Mouse (Mus musculus) layer of hippocampus, adult 9-11 months (tissue): Measurements from ENCODE around the gene 4931428F04Rik.
"Not testable (repeated sequence)": the region's sequence is repeated elsewhere in the genome, so short reads cannot be mapped to it uniquely, and the experiment has no call there.

Source experiments
- DNase-seq: peaks from one replicate; pipeline ENCODE4 v3.0.0; 2022

The 4931428F04Rik gene

GRCm38 (mm10) chr8:105259721-105260320, 29.8 kb downstream of the 4931428F04Rik start:
- DNase-seq: no peak

DNA sequence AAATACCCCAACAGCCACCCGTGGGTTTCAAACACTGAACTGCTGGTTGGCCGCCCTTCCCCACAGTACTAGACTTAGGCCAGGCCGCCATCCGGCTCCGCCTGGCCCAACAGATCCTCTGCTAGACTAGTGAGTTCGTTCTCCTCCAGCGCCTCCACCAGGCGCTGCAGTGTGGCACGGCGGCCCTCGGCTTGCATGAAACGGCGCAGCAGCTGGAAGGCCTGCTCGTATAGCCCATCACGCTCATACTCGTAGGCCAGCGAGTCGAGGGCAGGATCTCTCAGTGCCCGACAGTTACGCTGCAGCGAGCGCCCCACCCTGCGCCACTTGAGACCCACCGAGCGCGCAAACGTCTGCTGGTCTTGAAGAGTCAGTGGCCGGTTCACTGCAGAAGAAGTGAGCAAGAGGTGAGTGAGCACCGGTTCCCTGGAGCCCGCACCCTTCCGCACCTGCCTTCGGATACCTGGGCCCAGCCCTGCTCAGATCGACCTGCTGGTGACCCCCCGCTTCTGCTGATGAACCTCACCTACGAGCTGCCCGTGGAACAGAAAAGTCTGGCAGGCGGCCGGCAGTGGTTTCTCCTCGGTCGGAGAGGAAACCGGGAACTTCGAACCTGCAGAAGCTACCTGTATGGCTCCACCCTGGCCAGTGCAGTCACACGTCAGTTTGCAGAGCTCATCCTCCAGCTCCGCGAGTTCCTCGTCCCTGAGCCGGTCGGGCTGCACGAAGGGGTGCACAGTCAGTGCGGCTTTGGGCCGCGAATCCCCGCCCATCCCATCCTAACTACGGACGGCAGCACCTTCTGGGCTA, 30.5 kb downstream of the 4931428F04Rik start:
- DNase-seq: no peak

DNA sequence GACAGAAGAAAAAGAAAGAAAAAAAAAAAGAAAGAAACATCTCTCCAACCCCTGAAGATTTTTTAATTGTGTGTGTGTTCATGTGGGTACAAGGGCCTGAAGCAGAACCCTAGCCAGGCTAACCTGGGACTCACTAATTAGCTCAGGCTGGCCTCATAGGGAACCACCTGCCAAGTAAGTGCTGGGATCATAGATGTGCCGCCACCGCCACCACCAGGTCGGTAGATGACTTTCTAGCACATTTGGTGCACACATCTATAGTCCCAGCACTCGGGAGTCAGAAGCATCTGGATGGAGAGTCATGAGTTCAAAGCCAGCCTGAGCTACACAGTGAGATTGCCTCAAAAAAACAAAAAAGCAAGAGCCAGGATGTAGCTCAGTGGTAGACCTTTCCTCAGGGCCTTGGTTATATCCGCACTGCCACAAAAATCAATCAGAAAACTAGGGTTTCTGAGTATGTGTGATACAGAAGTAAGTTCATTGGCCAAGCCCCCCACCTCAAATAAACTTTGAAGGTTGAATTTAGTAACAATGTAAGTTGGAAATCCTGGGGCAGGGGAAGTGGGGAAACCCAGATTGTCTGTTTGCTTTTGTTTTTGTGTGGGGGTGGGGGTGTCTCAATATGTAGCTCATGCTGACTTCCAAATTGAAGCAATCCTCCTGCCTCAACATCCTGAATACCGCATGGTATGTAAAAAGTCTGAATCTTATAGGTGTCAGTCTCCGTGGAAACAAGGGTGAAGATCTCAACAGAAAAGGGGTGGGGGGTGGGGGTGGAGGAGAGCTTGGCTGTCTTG, 32.1 kb downstream of the 4931428F04Rik start:
- DNase-seq: no peak

DNA sequence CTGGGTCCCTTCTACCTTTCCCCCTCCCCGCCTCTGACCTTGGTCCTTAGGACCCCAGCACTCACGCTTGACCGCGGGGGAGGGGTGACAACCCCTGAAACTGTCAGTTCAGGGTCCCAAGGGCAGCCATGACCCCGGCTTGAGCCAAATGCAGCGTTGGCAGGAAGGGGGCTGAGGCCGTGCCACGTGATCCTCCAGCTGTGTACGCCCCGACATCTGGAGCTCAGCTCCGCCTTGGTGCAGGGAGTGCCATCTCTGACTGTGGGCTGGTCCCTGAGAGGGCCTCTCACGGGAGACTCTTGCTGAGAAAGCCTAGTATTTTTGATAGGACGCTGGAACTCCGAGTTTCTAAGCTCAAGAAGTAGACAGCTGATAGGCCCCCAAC, 34.7 kb downstream of the 4931428F04Rik start, which contains the start of gene B3gnt9:
B3gnt9 (minus strand) TSS at position 188 of the 385 bp plus-strand sequence.
- DNase-seq: peak; percentile 74

- DNase-seq: peak; percentile 89
These were observed 35.3 kb downstream of the 4931428F04Rik start for GRCm38 (mm10) chr8:105254152-105254965.

- no peak for DNase-seq
These were observed 35.9 kb downstream of the 4931428F04Rik start for GRCm38 (mm10) chr8:105253766-105254151.

- no peak for DNase-seq
These were observed 36.8 kb downstream of the 4931428F04Rik start for GRCm38 (mm10) chr8:105252680-105253537.

DNA sequence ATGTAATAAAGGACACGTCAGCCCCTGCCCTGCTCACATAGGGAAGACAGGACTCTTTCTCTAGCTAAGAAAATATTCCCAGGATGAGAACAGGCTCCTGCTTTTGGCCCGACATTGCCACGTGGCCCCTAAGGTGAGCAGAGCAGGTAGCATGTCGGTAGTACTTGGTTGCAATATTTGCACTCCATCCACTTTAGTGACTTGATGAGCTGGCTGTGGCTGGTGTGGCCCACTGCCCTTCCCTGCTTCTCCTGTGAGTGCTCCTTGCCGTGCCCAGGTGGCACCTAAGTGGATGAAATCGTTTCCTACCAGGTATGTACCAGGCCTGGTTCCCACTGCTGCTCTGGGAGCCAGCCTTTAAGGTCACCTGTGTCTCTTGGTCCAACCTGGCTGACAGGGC, 37.7 kb downstream of the 4931428F04Rik start:
- DNase-seq: no peak

DNA sequence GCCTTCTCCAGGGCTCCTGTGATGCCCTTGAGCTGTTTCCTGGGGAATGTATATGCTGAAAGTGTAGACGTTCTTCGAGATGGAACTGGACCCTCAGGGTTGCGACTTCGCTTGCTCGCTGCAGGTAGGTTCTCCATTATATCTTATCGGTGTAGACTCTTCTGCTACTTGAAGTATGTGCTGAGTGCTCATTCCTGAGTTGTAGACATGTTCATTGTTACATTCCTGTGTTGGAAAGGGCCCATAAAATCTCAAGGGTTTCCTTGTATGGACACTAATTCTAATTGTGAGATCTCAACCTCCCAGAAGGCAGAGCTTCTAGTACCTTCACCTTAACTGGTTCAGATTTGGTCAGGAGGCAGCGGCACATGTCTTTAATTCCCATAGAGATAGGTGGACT, 48.6 kb downstream of the 4931428F04Rik start:
- DNase-seq: no peak

DNA sequence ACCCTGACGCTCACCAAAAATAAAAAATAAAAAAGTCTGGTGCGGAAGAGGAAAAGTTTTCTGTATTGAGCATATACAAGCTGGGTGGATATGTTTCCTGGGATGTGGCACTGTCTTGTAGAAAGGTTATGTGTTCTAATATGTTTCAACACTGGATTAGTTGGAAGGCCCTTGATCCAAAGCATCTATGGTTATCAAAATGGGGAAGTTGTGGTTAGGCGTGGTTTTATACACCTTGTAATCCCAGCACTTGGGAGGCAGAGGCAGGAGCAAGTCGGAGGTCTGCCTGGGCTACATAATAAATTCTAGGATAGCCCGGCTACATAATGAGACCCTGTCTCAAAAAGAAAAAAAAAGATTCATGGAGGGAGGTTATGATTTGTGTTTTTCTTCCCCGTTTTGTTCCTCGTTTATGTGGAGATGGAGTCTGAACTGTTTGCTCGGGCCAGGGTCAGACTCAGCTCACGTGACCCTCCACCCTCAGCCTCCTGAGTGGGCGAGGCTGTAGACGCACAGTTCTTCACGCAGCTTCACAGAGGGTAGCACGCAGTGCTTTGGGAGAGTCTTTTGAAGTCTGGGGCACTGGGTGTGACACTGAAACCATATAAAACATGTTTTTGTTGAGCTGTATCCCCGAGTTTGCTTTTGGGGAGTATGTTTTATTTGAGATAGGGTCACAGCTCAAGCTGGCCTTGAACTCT, 52.1 kb downstream of the 4931428F04Rik start:
- DNase-seq: no peak

- no peak for DNase-seq
These were observed 54.5 kb downstream of the 4931428F04Rik start for GRCm38 (mm10) chr8:105235206-105235605.

DNA sequence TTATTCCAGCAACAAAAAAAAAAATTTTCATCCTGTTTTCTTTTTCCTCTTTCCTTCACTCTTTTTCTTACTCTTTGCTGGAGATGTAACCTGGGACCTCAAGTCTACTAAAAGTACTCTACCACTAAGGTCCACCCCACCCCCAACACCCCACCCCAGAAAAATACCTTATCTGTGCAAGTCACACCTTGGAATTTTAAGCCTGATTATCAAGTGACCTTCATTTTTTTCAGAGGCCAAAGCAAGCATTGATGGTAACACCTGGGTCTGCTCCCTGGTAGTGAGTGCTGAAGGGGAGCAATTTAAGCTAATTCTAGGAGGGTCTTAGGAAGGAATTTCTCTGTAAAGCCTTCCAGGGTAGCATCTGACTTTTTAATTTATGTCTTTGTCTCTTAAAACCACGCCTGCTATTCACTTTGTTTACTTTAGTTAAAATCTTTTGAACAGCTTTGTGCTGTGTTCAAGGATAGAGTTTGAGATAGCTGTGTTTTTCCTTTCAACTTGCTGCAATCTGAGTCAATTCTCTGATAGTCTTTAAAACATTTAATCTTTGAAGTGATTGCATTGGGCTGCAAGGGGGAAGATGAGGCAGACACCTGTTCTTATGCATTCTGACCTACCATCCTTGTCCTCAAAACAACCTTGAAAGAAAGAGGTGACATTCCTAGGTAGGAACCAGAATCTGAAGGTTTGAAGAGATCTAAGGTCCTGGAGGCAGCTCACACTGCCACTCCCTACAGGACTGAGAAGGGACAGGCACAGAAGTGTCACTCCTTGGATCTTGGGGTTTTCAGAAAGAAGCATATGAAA, 56.3 kb downstream of the 4931428F04Rik start:
- no peak for DNase-seq

DNA sequence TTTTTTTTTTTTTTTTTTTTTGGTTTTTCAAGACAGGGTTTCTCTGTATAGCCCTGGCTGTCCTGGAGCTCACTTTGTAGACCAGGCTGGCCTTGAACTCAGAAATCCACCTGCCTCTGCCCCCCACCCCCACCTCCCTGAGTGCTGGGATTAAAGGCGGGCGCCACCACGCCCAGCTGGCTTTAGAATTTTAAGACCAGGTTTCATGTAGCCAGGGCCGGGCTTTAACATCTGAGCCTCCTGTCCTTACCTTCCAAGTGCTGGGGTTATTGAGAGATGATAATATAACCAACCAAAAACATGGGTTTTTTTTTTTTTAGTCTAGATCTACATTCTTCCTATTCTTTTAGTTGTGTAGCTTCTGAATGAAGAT, 57.4 kb downstream of the 4931428F04Rik start:
- not testable (repeated sequence) for DNase-seq

DNA sequence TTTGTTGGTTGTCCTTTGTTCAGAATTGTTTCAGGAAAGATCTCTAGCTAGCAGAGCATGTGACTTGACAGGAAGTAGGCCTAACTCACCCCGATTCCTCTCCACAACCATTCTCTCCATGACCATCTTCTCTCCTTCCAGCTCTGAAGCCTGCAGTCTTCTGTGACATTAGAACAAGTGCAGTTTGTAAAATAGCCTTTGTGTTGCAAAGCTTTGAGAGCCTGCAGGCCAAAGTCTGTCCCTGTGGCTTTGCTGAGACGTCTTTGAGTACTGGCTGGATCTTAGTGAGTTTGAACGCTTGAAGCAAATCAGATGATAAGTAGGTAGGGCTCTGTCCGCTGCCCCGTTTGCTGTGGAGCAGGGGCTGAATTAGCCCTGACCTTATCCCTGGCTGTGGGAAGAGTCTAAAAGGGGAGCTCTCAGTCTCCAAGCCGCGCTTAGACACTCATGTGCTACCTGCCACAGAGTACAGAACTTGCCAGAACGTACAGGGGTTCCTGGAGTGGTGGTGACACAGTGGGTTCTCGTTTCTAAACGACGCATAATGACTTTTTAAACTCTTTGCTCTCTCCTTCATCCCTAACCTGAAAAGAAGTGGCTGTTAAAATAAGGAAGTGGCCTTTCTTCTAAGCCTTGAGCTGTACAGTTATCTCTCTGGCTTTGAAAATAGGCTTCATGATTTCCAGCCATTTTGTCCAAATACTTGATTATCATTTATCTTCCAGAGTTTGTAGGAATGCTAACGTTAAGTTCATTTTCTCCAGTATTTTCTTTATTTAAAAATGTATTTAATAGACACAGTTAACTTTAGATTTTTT, 58.0 kb downstream of the 4931428F04Rik start:
- no peak for DNase-seq
